Mouse (Mus musculus): ENCODE measurements around the gene Me1.

DNA sequence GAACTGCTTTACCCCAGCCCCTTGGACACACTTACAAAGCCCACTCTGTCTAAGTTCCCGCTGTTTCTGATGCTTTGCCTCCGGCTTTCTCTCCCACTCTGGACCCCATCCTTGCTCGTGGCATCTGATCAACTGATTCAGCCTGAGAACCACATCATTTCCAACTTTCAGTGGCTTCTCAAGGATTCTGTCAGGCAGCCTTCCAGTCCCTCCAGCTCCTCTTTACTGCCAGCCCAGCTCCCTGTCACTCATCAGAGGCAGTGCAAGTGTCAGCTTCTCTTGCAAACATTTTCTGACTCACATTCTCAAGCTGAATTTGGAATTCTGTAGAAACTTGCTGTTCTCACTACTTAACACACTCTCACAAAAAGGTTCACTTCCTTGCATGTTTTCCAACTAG is 34.5 kb downstream of the Me1 start:
- no peak for TF ChIP-seq CTCF (IDR thresholded peaks at IDR 0.05; ENCODE audit: insufficient read depth, low read length)
- no peak for TF ChIP-seq POLR2A (IDR thresholded peaks at IDR 0.05; ENCODE audit: borderline replicate concordance, extremely low read depth, low read depth, low read length)
